Mouse (Mus musculus): Measurements from ENCODE around the gene Prps1. TPM values are rescaled to one million over a fixed set of nuclear protein-coding genes. Genes with fewer than 3 reads are reported as not detected.

The Prps1 gene
- 41.4 and 48.2 TPM in 2 replicates for polyA plus RNA-seq (2021; fragmentation: Nextera tagmentation)
- long read RNA-seq, experiment 1, transcript Prps1-201 (7 exons, 1,965 nt) = major isoform, 248 of 269 reads
- long read RNA-seq, experiment 1, partial matches to known transcripts = 15 of 269 reads
- long read RNA-seq, experiment 1, other reads (novel, unspliced or antisense) = 6 of 269 reads
- long read RNA-seq, experiment 2, transcript Prps1-201 (7 exons, 1,965 nt) = major isoform, 54 of 69 reads
- long read RNA-seq, experiment 2, partial matches to known transcripts = 7 of 69 reads
- long read RNA-seq, experiment 2, other reads (novel, unspliced or antisense) = 8 of 69 reads

DNA sequence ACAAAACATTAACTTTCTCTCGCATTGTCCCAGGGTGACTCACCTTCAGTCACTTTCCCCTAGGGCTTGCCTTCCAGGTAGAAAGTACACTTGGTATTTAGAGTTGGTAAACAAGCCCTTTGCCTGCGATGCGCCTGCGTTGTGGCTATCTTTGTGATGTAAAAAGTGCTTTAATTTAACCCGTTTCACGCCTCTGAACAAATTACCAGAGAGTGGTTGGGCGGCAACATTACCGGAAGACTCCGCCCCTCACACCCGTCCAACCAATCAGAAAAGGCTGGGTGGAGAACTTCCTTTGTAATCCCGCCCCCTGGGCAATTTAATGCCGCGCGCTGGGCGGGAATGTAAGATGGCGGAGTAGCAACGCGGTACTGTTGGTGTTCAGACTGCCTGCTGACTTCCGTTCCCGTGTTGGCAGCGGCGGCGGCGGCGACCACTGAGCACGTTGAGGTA, at the start of gene Prps1:
Gene Prps1 (plus strand): TSS at position 335 of the 453 bp plus-strand sequence.

Other genes with a start within 250 kb of the Prps1 start
- 2.5 and 3.3 TPM in 2 replicates for gene Frmpd3, start 114.3 kb upstream of the Prps1 start, polyA plus RNA-seq (2021; fragmentation: Nextera tagmentation)
- gene Tsc22d3, start 144.0 kb downstream of the Prps1 start, polyA plus RNA-seq (2021; fragmentation: Nextera tagmentation) = 77.1 and 106 TPM in 2 replicates
- gene Mid2, start 208.0 kb downstream of the Prps1 start, polyA plus RNA-seq (2021; fragmentation: Nextera tagmentation) = 3.9 and 10.6 TPM in 2 replicates